Mouse (Mus musculus): ENCODE data around the gene Pdss2. TPM values are rescaled to one million over a fixed set of nuclear protein-coding genes. Genes with fewer than 3 reads are reported as not detected.

Pdss2 gene
- polyA plus RNA-seq, 1 experiment from 2014 or later, result 8.0 TPM

DNA sequence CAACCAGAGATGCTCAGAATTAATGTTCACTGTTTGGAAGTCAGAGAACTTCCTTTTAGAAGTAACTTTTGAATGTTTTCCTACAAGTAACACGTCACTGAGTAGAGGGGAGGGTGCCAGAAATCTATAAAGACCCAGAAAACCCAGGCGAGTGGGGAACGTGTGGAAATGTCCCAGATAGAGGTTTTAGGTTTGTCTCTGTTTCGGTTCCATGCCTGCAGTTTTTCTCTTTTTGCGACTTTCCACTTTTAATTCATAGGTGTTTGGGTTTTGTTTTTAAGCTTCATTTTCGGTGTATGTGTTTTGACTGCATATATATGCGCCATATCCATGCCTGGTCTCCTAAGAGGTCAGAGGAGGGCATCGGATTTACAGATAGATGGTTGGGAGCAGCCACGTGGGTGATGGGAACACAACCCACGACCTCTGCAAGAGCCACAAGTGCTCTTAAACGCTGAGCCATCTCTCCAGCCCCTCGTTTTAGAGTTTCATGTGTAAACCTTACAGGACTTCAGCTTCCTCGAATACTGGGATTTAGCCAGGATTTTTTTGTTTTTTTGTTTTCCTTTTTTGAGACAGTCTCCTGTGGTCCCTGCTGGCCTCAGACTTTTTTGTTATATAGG is 259.1 kb downstream of the Pdss2 start:
- WGBS, result 15% methylated on average over 13 of the region's 13 CpGs
- Histone ChIP-seq H3K4me3 (ENCODE audit: low read depth, low read length) (peak overlapping the region; percentile 84), H3K4me2 (replicated peaks; ENCODE audit: low read depth) (peak overlapping the region; percentile 97), H3K36me3 (ENCODE audit: control insufficient read depth, insufficient read depth) (no peaks in the 10 kb centered on the region), H3K27me3 (replicated peaks; ENCODE audit: control insufficient read depth, insufficient read depth, low read length) (no peaks in the 10 kb centered on the region), H3K9ac (ENCODE audit: low read depth, low read length) (peak overlapping the region; percentile 91), H3K4me1 (replicated peaks; ENCODE audit: control insufficient read depth, insufficient read depth, low read length) (no peaks in the 10 kb centered on the region), H3K27ac (ENCODE audit: low read depth, low read length) (peak overlapping the region; percentile 96; the same call in 1 of the 2 replicates), H3K9me3 (ENCODE audit: control insufficient read depth) (no peaks in the 10 kb centered on the region)
- ATAC-seq, result no peak
- no peak for TF ChIP-seq CTCF (IDR thresholded peaks at IDR 0.05; ENCODE audit: low read depth)

DNA sequence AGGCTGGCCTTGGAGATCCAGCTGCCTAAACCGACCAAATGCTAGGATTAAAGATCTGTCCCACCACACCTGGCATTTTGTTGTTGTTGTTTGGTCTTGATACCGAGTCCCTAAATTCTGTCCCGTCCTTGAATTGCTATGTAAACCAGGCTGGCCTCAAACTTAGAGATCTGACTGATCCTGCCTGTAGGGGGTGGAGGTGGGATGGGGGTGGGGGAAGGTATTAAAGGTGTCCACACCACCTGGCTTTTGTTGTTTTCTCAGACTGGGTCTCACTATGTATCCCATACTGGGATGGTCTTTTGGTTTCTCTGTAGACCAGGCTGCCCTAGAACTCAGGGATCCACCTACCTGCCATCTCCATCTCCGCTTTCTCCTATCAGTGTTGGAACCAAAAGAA is 259.9 kb downstream of the Pdss2 start:
- no peaks in the 10 kb centered on the region for H3K36me3 ChIP-seq (ENCODE audit: control insufficient read depth, insufficient read depth)
- WGBS, result 58% methylated on average over 4 of the region's 4 CpGs
- ATAC-seq, result no peak
- H3K4me2 ChIP-seq (replicated peaks; ENCODE audit: low read depth), result no peak overlapping the region
- no peaks in the 10 kb centered on the region for H3K9me3 ChIP-seq (ENCODE audit: control insufficient read depth)
- H3K27ac ChIP-seq (ENCODE audit: low read depth, low read length), result no peak overlapping the region
- H3K4me1 ChIP-seq (replicated peaks; ENCODE audit: control insufficient read depth, insufficient read depth, low read length), result no peaks in the 10 kb centered on the region
- H3K4me3 ChIP-seq (ENCODE audit: low read depth, low read length), result no peak overlapping the region
- H3K9ac ChIP-seq (ENCODE audit: low read depth, low read length), result no peak overlapping the region
- TF ChIP-seq CTCF (IDR thresholded peaks at IDR 0.05; ENCODE audit: low read depth), result no peak
- H3K27me3 ChIP-seq (replicated peaks; ENCODE audit: control insufficient read depth, insufficient read depth, low read length), result no peaks in the 10 kb centered on the region

DNA sequence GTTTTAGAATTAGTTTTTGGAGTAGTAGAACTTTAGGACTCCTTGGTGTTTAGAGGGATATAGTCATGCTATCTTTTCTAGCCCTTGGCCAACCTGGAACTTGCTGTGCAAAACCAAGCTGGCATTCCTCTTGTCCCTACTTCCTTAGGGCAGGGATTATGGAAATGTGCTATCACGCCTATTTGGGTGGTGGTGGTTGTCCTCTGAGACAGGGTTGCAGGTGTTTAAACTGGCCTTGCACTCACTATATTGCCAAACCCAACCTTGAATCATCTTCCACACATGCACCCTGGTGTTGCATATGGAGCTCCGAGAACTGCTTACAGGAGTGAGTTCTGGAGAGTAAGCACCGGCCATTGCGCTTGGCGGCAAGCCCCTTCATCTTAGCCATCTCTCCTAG is 260.7 kb downstream of the Pdss2 start:
- TF ChIP-seq CTCF (IDR thresholded peaks at IDR 0.05; ENCODE audit: low read depth), result no peak
- 87% methylated on average over 5 of the region's 5 CpGs for WGBS
- Histone ChIP-seq H3K9me3 (ENCODE audit: control insufficient read depth) (no peaks in the 10 kb centered on the region), H3K27me3 (replicated peaks; ENCODE audit: control insufficient read depth, insufficient read depth, low read length) (no peaks in the 10 kb centered on the region), H3K27ac (ENCODE audit: low read depth, low read length) (no peak overlapping the region), H3K9ac (ENCODE audit: low read depth, low read length) (no peak overlapping the region), H3K36me3 (ENCODE audit: control insufficient read depth, insufficient read depth) (no peaks in the 10 kb centered on the region), H3K4me3 (ENCODE audit: low read depth, low read length) (no peak overlapping the region), H3K4me2 (replicated peaks; ENCODE audit: low read depth) (no peak overlapping the region), H3K4me1 (replicated peaks; ENCODE audit: control insufficient read depth, insufficient read depth, low read length) (no peaks in the 10 kb centered on the region)
- ATAC-seq, result no peak

DNA sequence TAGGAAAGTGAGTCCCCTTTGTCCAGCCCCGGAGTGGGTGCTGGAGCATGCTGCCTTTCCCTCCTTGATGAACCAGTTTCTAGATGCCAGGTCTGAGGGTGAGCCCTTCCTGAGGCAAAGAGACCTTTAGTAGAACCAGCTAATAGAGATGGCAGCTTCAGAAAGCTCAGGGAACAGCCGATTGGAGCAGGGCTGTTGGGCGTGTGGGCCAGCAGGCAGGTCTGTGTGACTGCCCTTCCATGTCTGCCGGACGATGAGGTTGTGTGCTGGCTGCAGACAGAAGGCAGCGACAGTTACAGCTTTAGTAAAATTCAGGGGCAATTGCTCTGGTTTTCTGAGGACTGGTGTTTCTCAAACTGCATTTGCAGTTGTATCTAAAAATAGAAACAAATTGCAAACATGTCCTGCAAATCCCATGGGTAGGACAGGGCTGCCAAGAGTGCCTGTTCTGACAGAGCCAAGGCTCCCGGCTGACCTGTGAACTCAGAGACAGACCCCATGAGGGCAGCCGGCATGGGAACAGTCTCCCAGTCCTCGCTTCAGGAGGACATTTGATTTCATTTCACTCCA is 262.2 kb downstream of the Pdss2 start:
- no peaks in the 10 kb centered on the region for H3K9me3 ChIP-seq (ENCODE audit: control insufficient read depth)
- no peaks in the 10 kb centered on the region for H3K36me3 ChIP-seq (ENCODE audit: control insufficient read depth, insufficient read depth)
- 36% methylated on average over 9 of the region's 9 CpGs for WGBS
- no peak overlapping the region for H3K4me2 ChIP-seq (replicated peaks; ENCODE audit: low read depth)
- no peak for TF ChIP-seq CTCF (IDR thresholded peaks at IDR 0.05; ENCODE audit: low read depth)
- ATAC-seq, result no peak
- no peaks in the 10 kb centered on the region for H3K4me1 ChIP-seq (replicated peaks; ENCODE audit: control insufficient read depth, insufficient read depth, low read length)
- no peak overlapping the region for H3K4me3 ChIP-seq (ENCODE audit: low read depth, low read length)
- H3K9ac ChIP-seq (ENCODE audit: low read depth, low read length), result no peak overlapping the region
- 0 out of 2 replicates have a peak overlapping the region, but pooled peaks have one; percentile 29 for H3K27ac ChIP-seq (ENCODE audit: low read depth, low read length)
- no peaks in the 10 kb centered on the region for H3K27me3 ChIP-seq (replicated peaks; ENCODE audit: control insufficient read depth, insufficient read depth, low read length)

DNA sequence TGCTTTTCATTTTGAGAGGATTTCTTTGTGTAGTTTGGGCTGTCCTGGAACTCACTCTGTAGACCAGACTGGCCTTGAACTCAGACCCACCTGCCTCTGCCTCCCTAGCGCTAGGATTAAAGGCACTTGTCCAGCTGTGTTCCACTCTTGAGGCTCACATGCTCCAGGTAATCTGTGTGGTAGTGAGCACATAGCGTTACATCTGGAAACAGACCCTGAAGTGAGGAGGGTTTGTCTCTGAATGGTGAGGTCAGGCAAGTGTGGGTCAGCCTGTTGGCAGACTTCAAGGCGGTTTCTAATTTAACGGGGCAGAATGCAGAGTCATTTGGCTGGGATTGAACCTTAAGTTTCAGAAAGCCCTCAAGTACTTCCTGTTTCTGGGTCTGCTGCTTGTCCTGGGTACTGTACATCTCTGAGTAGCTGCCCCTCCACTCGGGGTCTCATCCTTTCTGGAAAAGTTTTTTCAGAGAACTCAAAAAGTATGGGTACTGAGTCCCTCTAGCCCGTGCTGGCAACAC is 264.5 kb downstream of the Pdss2 start:
- no peak for TF ChIP-seq CTCF (IDR thresholded peaks at IDR 0.05; ENCODE audit: low read depth)
- WGBS, result 81% methylated on average over 6 of the region's 6 CpGs
- no peaks in the 10 kb centered on the region for H3K9me3 ChIP-seq (ENCODE audit: control insufficient read depth)

DNA sequence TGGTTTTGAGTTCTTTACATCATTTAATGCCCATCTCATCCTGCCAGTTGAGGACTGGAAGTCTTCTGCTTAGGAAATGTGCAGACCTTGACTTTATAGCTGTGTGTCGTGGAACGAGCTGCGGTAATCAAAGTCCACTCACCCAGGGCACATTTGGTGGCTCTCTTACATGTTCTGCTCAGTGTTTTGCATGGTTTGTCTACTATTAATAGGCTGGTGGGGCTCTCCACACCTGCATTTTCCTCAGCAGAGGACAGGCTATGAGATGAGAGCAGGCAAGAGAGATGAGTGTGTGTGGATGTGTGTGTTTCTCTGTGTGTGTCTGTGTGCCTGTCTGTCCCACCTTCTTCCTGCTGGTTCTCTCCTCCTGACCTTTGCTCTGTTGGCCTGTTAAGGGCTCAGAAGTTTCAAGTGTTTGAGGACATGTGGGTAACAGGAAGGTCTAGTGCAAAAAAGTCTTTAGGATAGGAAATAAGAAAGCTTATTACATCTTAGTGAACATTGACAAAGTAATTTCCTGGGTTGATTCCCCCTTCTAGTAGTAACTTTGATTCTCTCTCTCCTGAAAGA is 266.2 kb downstream of the Pdss2 start:
- no peaks in the 10 kb centered on the region; the same call in 1 of the 2 replicates for H3K36me3 ChIP-seq (ENCODE audit: control insufficient read depth, insufficient read depth)
- no peak overlapping the region for H3K4me3 ChIP-seq (ENCODE audit: low read depth, low read length)
- H3K4me2 ChIP-seq (replicated peaks; ENCODE audit: low read depth), result no peak overlapping the region
- H3K27me3 ChIP-seq (replicated peaks; ENCODE audit: control insufficient read depth, insufficient read depth, low read length), result no peaks in the 10 kb centered on the region
- H3K9ac ChIP-seq (ENCODE audit: low read depth, low read length), result no peak overlapping the region
- 37% methylated on average over 3 of the region's 3 CpGs for WGBS
- peak overlapping the region; percentile 61 for H3K27ac ChIP-seq (ENCODE audit: low read depth, low read length)
- H3K9me3 ChIP-seq (ENCODE audit: control insufficient read depth), result no peaks in the 10 kb centered on the region
- H3K4me1 ChIP-seq (replicated peaks; ENCODE audit: control insufficient read depth, insufficient read depth, low read length), result 0 out of 2 replicates have a peak, but pooled peaks cover 5% of the 10 kb centered on the region
- no peak for TF ChIP-seq CTCF (IDR thresholded peaks at IDR 0.05; ENCODE audit: low read depth)
- peak; percentile 65 for ATAC-seq

More for the DNA sequence above, 264.5 kb downstream of the Pdss2 start:
- Histone ChIP-seq H3K27ac (ENCODE audit: low read depth, low read length) (no peak overlapping the region), H3K4me1 (replicated peaks; ENCODE audit: control insufficient read depth, insufficient read depth, low read length) (0 out of 2 replicates have a peak, but pooled peaks cover 5% of the 10 kb centered on the region), H3K4me3 (ENCODE audit: low read depth, low read length) (no peak overlapping the region), H3K27me3 (replicated peaks; ENCODE audit: control insufficient read depth, insufficient read depth, low read length) (no peaks in the 10 kb centered on the region), H3K9ac (ENCODE audit: low read depth, low read length) (0 out of 2 replicates have a peak overlapping the region, but pooled peaks have one; percentile 11), H3K4me2 (replicated peaks; ENCODE audit: low read depth) (no peak overlapping the region), H3K36me3 (ENCODE audit: control insufficient read depth, insufficient read depth) (no peaks in the 10 kb centered on the region; the same call in 1 of the 2 replicates)
- ATAC-seq, result no peak

All from intestine, postnatal 0 days (tissue).